Mouse (Mus musculus) hindbrain, embryonic 10.5 days (tissue): ENCODE measurements around the gene Zfp84. TPM values are rescaled to one million over a fixed set of nuclear protein-coding genes. Genes with fewer than 3 reads are reported as not detected.
A peak's percentile ranks its signal among the peaks of the same experiment; 100 is the strongest.

Experiments
- microRNA counts: library from miRNA; unstranded; fragments of <30 nt; microRNA quantifications from one replicate; lab custom pipeline; 2017
- polyA plus RNA-seq: library from polyadenylated mRNA; unstranded; fragments of >200 nt; fragmentation: Nextera tagmentation; extraction: Ambion mirVana; gene quantifications from 2 replicates; pipeline ENCODE4 v1.2.1, GENCODE M21; 2016

Zfp84 gene
- polyA plus RNA-seq, 1 experiment from 2014 or later = 10.9 TPM

MicroRNAs encoded within 50 kb of the gene (microRNA counts, 519-probe panel; counts per million panel counts)
- 1,255 counts per million, percentile 77 among the panel's probes with 10 or more counts for microRNA mmu-miR-1964 (lab: Ali Mortazavi, UCI)

Other genes with a start within 250 kb of the Zfp84 start
- 8.1 and 9.7 TPM in 2 replicates for gene Sipa1l3, start 249.9 kb upstream of the Zfp84 start, polyA plus RNA-seq
- 0.08 TPM in 1 of 2 replicates, not detected in the other for gene Catsperg2, start 41.5 kb upstream of the Zfp84 start, polyA plus RNA-seq
- 5.8 and 6.4 TPM in 2 replicates for gene Zfp30, start 15.4 kb downstream of the Zfp84 start, polyA plus RNA-seq
- gene Zfp790, start 47.6 kb downstream of the Zfp84 start, polyA plus RNA-seq = 14.3 and 17.3 TPM in 2 replicates
- gene Zfp940, start 85.1 kb downstream of the Zfp84 start, polyA plus RNA-seq = 8.7 and 10.3 TPM in 2 replicates
- gene Zfp420, start 91.4 kb downstream of the Zfp84 start, polyA plus RNA-seq = 8.0 and 8.8 TPM in 2 replicates
- gene Zfp27, start 138.0 kb downstream of the Zfp84 start, polyA plus RNA-seq = 8.5 and 12.2 TPM in 2 replicates
- gene Zfp383, start 139.7 kb downstream of the Zfp84 start, polyA plus RNA-seq = 4.8 and 4.9 TPM in 2 replicates
- 10.1 and 12.1 TPM in 2 replicates for gene Zfp74, start 185.5 kb downstream of the Zfp84 start, polyA plus RNA-seq
- gene Zfp568, start 215.4 kb downstream of the Zfp84 start, polyA plus RNA-seq = 18.0 and 27.0 TPM in 2 replicates